Mouse (Mus musculus) heart, adult 2 months (tissue): ENCODE measurements around the gene Ttll10.

Experiments
- CTCF ChIP-seq: fragments of 200-600 bp; IDR thresholded peaks from 2 replicates; pipeline ENCODE4 v1.8.1; 2022; ENCODE audit warnings: antibody characterized with exemption, mild to moderate bottlenecking, moderate library complexity
- EP300 ChIP-seq: fragments of 200-500 bp; IDR thresholded peaks from 2 replicates; pipeline ENCODE4 v1.6.1; 2011; ENCODE audit warnings: low read depth, low read length, control low read depth; ENCODE audit not compliant: insufficient read depth
- POLR2A ChIP-seq: fragments of 200-500 bp; IDR thresholded peaks from 2 replicates; pipeline ENCODE4 v1.6.1; 2011; ENCODE audit warnings: mild to moderate bottlenecking, low read depth, low read length, control low read depth; ENCODE audit not compliant: insufficient read depth

GRCm38 (mm10) chr4:155992906-155993547 is 66.2 kb downstream of the Ttll10 start:
- peak; percentile 59 for TF ChIP-seq POLR2A
- TF ChIP-seq CTCF, result peak; percentile 12; the same call in 1 of the 2 replicates
- TF ChIP-seq EP300, result 0 out of 2 replicates have a peak, but pooled peaks have one; percentile 57
